Mouse (Mus musculus) heart, adult 18-20 months (tissue): Measurements from ENCODE around the gene Ptar1. TPM values are rescaled to one million over a fixed set of nuclear protein-coding genes. Genes with fewer than 3 reads are reported as not detected.
"Not testable (repeated sequence)": the region's sequence is repeated elsewhere in the genome, so short reads cannot be mapped to it uniquely, and the experiment has no call there.

Experiments used
- DNase-seq, 2 experiments: peaks; one replicate each; pipeline ENCODE4 v3.0.0; 2021 to 2022; ENCODE audit warnings: mixed read lengths in 1 of 2
- long read RNA-seq, 2 experiments: library from polyadenylated mRNA; stranded (forward); transcript quantifications; one replicate each; pipeline ENCODE4 v2.0.0; 2021
- total RNA-seq, 2 experiments: library from RNA; stranded (reverse); gene quantifications; 2 replicates each; pipeline ENCODE4 v1.2.3; 2021

The Ptar1 gene
- 10 to 100 TPM; 18.7 to 19.9 TPM for total RNA-seq
- long read RNA-seq, experiment 1, full-length matches to known transcripts, result 1 of 4 reads
- long read RNA-seq, experiment 1, partial matches to known transcripts, result 0 of 4 reads
- long read RNA-seq, experiment 1, other reads (novel, unspliced or antisense), result 3 of 4 reads
- long read RNA-seq, experiment 2, full-length matches to known transcripts, result 2 of 3 reads
- long read RNA-seq, experiment 2, partial matches to known transcripts, result 1 of 3 reads
- long read RNA-seq, experiment 2, other reads (novel, unspliced or antisense), result 0 of 3 reads

GRCm38 (mm10) chr19:23687296-23688021 lies at the start of gene Ptar1:
TSS of gene Ptar1 (plus strand) at chr19:23687429.
- peak; percentile 95 for DNase-seq

GRCm38 (mm10) chr19:23643819-23644218 lies 43.4 kb upstream of the Ptar1 start:
- DNase-seq, result no peak

- no peak for DNase-seq
Measured at GRCm38 (mm10) chr19:23645347-23645746, 41.9 kb upstream of the Ptar1 start.

GRCm38 (mm10) chr19:23647308-23647707 lies 39.9 kb upstream of the Ptar1 start:
- no peak for DNase-seq

GRCm38 (mm10) chr19:23652644-23653043 lies 34.6 kb upstream of the Ptar1 start, which contains the start of gene 1700028P14Rik:
TSS of gene 1700028P14Rik (minus strand) at chr19:23652812.
- DNase-seq, result peak; percentile 34 to 51

GRCm38 (mm10) chr19:23653154-23653553 lies 34.1 kb upstream of the Ptar1 start:
- no peak for DNase-seq

GRCm38 (mm10) chr19:23657261-23657932 lies 29.8 kb upstream of the Ptar1 start:
- no peak for DNase-seq

- no peak for DNase-seq
Measured at GRCm38 (mm10) chr19:23658350-23658749, 28.9 kb upstream of the Ptar1 start.

GRCm38 (mm10) chr19:23664083-23664482 lies 23.1 kb upstream of the Ptar1 start:
- DNase-seq, result no peak

- DNase-seq, result no peak
Measured at GRCm38 (mm10) chr19:23668142-23668655, 19.0 kb upstream of the Ptar1 start.

- DNase-seq, result no peak
Measured at GRCm38 (mm10) chr19:23673021-23673420, 14.2 kb upstream of the Ptar1 start.

GRCm38 (mm10) chr19:23675656-23676055 lies 11.6 kb upstream of the Ptar1 start:
- not testable (repeated sequence) for DNase-seq

GRCm38 (mm10) chr19:23686962-23687295 lies 300 bp upstream of the Ptar1 start:
- no peak for DNase-seq

GRCm38 (mm10) chr19:23688421-23688946 lies 1.3 kb downstream of the Ptar1 start:
- DNase-seq, result peak in 1 of 2 experiments; percentile 18

GRCm38 (mm10) chr19:23694344-23694743 lies 7.1 kb downstream of the Ptar1 start:
- DNase-seq, result peak; percentile 64 to 78

GRCm38 (mm10) chr19:23697861-23698260 lies 10.6 kb downstream of the Ptar1 start:
- peak; percentile 24 to 38 for DNase-seq

GRCm38 (mm10) chr19:23698366-23698765 lies 11.1 kb downstream of the Ptar1 start:
- peak; percentile 40 to 52 for DNase-seq

GRCm38 (mm10) chr19:23699131-23699530 lies 11.9 kb downstream of the Ptar1 start:
- no peak for DNase-seq

- DNase-seq, result no peak
Measured at GRCm38 (mm10) chr19:23702896-23703295, 15.7 kb downstream of the Ptar1 start.

- no peak for DNase-seq
Measured at GRCm38 (mm10) chr19:23705383-23705782, 18.2 kb downstream of the Ptar1 start.

GRCm38 (mm10) chr19:23746506-23746905 lies 59.3 kb downstream of the Ptar1 start:
- no peak for DNase-seq

GRCm38 (mm10) chr19:23757011-23757410 lies 69.8 kb downstream of the Ptar1 start:
- peak; percentile 47 to 61 for DNase-seq
